Mouse (Mus musculus) liver, adult 2 months (tissue): ENCODE data around the gene Atp10a.

ENCODE experiments used
- CTCF ChIP-seq: fragments of 200-500 bp; IDR thresholded peaks from 2 replicates; pipeline ENCODE4 v1.5.1; 2011; ENCODE audit warnings: low read depth, low read length, control low read depth
- POLR2A ChIP-seq: fragments of 200-500 bp; IDR thresholded peaks from 2 replicates; pipeline ENCODE4 v1.6.1; 2011; ENCODE audit warnings: low read length, control low read depth; ENCODE audit not compliant: insufficient read depth; ENCODE audit errors: extremely low read depth

DNA sequence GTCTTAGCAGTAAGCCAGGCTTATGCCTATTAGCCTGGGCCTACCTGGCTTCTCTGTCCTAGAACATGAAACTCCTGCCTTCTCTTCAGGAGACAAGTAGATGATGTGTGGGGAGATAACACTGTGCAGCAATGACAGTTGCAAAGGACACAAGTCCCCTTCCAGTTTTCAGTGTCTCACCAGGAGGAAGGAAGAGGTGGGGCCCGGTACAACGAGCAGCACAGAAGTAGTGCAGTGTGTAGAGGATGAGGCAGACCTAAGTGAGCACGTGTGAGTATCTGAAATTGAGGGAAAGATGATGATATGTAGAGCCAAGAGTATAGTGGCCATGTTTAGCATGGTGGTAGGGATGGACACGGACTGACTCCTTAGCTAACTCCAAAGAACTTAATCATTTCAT, 86.0 kb downstream of the Atp10a start:
- no peak for TF ChIP-seq CTCF
- TF ChIP-seq POLR2A = no peak
